Mouse (Mus musculus) adrenal gland (tissue): ENCODE data around the gene Olfr231.

Experiments used
- intact Hi-C: fragments of 180-260 bp; cut with DNase I; formaldehyde crosslinking; loops from one replicate; pipeline ENCODE4 v1.15.1; 2025
- long read RNA-seq, 2 experiments: library from polyadenylated mRNA; unstranded; transcript quantifications; one replicate each; pipeline ENCODE4 v2.0.0; 2020; ENCODE audit warnings: borderline replicate concordance in 1 of 2; ENCODE audit not compliant: insufficient replicate concordance in 1 of 2

The Olfr231 gene
- long read RNA-seq, experiment 1, result 0 reads
- long read RNA-seq, experiment 2, result 0 reads

- intact Hi-C loops, result no loop called here
These were observed at the start of gene Olfr231 for GRCm38 (mm10) chr1:174121062-174121461. Gene Olfr231, minus strand, starts transcription at chr1:174121162.

- intact Hi-C loops, result loop anchor here (5.0 kb wide), 1 partner anchor 298 kb away; no protein-coding TSS in a partner anchor
These were observed 48.1 kb upstream of the Olfr231 start for GRCm38 (mm10) chr1:174169024-174169423.

DNA sequence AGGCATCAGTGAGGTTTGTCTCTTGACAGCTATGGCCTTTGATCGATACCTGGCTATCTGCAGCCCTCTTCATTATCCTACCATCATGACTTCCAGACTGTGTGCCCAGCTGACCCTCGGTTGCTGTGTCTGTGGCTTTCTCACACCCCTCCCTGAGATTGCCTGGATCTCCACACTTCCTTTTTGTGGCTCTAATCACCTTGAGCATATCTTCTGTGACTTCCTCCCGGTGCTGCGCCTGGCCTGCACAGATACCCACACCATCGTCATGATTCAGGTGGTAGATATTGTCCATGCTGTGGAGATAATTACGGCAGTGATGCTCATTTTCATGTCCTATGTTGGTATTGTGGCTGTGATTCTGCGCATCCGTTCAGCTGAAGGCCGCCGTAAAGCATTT is 38.1 kb upstream of the Olfr231 start:
- intact Hi-C loops, result no loop called here

DNA sequence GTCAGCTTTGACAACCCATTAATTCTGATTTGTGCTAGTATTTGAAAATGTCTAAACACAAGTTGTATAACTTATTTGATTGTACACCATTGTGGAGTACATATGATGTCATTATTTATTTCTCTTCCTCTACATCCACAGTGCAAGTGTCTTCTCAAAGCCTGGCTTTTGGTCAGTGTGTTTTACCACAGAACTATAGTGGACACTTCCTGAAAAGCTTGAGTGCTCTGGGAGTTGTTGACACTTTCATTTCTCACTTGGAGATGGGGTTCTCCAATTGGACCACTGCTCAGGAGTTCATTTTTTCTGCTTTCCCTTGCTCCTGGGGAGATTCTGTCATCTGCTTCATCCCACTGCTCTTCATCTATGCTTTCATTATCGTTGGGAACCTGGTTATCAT is 37.5 kb upstream of the Olfr231 start:
- intact Hi-C loops, result no loop called here

DNA sequence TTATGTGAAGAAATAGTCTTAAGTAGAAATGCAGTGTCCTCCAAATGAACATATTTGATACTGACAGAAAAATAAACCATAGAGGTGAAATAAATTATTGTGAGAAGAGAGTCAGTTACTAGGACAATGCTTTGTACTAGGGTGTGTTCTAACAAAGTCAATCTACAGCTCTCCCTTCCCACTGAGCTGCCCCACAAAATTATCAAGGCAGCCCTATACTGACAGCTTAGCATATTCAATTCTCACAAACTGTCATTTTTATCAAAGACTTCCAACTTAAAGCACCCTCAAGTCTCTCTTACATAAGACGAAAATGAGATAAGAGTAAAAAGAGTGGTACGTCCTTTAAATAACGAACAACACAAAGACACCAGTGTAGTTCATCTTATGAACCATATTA is 36.7 kb upstream of the Olfr231 start:
- intact Hi-C loops, result no loop called here

- intact Hi-C loops, result no loop called here
These were observed 34.4 kb upstream of the Olfr231 start, which contains the start of gene Olfr420 for GRCm38 (mm10) chr1:174155333-174155732. Gene Olfr420, plus strand, starts transcription at chr1:174155633.

- intact Hi-C loops, result no loop called here
These were observed 28.3 kb upstream of the Olfr231 start for GRCm38 (mm10) chr1:174149289-174149688.

- intact Hi-C loops, result no loop called here
These were observed 25.7 kb upstream of the Olfr231 start for GRCm38 (mm10) chr1:174146696-174147095.

DNA sequence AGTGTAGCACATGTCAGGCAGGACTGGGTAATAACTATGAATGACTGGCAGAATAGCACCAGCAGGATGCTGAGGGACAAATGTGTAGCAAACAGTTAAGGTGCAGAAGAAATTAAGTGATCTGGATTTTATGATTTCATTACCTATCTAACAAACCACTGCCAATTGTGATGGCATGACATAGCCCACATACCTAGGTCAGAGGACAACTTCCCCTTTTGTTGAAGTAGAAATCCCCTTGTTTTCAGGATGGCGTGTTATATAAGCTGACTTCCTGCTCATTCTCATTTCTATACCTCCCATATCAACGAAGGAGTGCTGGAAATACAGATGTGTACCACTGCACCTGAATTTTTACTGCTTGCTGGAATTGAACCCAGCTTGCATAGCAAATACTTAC is 20.4 kb upstream of the Olfr231 start:
- intact Hi-C loops, result no loop called here

GRCm38 (mm10) chr1:174131999-174132398 is 11.0 kb upstream of the Olfr231 start:
- intact Hi-C loops, result no loop called here

GRCm38 (mm10) chr1:174131217-174131616 is 10.3 kb upstream of the Olfr231 start, which contains the start of gene Olfr424:
Gene Olfr424, plus strand, starts transcription at chr1:174131517.
- intact Hi-C loops, result no loop called here

GRCm38 (mm10) chr1:174103735-174104134 is 17.2 kb downstream of the Olfr231 start:
- intact Hi-C loops, result loop anchor here (5.0 kb wide), 1 partner anchor 646 kb away; no protein-coding TSS in a partner anchor

GRCm38 (mm10) chr1:174096591-174096990 is 24.4 kb downstream of the Olfr231 start, which contains the start of gene Olfr427:
Gene Olfr427, plus strand, starts transcription at chr1:174096891.
- intact Hi-C loops, result no loop called here

GRCm38 (mm10) chr1:174084031-174084430 is 36.9 kb downstream of the Olfr231 start, which contains the start of gene Olfr429:
Gene Olfr429, plus strand, starts transcription at chr1:174084331.
- intact Hi-C loops, result no loop called here

- intact Hi-C loops, result no loop called here
These were observed 54.7 kb downstream of the Olfr231 start, which contains the start of gene Olfr430 for GRCm38 (mm10) chr1:174066305-174066704. Gene Olfr430, plus strand, starts transcription at chr1:174066605.
